Mouse (Mus musculus) neutrophil, adult 59 days (primary cell): Measurements from ENCODE around the gene Celf2. TPM values are rescaled to one million over a fixed set of nuclear protein-coding genes. Genes with fewer than 3 reads are reported as not detected.

Experiments used
- total RNA-seq, 2 experiments: library from RNA; stranded (reverse); gene quantifications; 1 replicate in 1 of 2; 2 replicates in 1 of 2; pipeline ENCODE4 v1.2.4; 2023

Celf2 gene
- 100 to 1,000 TPM; 220 to 245 TPM for total RNA-seq

DNA sequence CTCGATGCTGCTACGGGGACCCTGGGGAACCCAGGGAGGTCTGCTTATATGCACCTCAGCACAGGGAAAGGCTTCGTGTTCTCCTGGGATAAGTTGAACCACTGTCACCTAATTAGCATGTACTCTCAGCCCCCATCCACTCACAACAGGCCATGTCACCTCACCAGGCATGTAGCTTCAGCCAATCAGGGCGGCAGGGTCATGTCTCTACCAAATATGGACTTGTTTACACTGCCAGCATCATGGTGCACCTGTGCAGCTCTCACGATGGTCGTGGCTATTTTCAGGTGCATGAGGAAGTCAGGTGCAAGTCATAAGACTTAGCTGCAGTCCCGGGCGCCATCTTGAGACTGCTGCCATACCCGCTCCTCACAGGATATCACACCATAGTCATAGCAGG lies at the start of gene Celf2:
Gene Celf2, minus strand, starts transcription at position 101 of the 400 bp plus-strand sequence.

